Mouse (Mus musculus) midbrain, embryonic 14.5 days (tissue): ENCODE measurements around the gene Vldlr. TPM values are rescaled to one million over a fixed set of nuclear protein-coding genes. Genes with fewer than 3 reads are reported as not detected.
A peak's percentile ranks its signal among the peaks of the same experiment; 100 is the strongest.

Experiments
- ATAC-seq: fragments of 200-750 bp; cut with Nextera tagmentation; 2 replicates; pipeline ENCODE4 v1.8.0; 2017; ENCODE audit warnings: moderate number of reproducible peaks, moderate library complexity; ENCODE audit not compliant: low FRiP score, low TSS enrichment
- DNase-seq: peaks from one replicate; pipeline ENCODE4 v3.0.0-alpha.2; 2015
- H3K27ac ChIP-seq: fragments of 300-500 bp; sonication (generic); replicated peaks from 2 replicates; pipeline ENCODE4 v1.5.1; 2014; ENCODE audit warnings: mild to moderate bottlenecking, low read depth, low read length, moderate library complexity
- H3K27me3 ChIP-seq: fragments of 300-500 bp; sonication (generic); 2 replicates; pipeline ENCODE4 v1.6.1; 2014; ENCODE audit warnings: low read length, control low read depth, mixed read lengths; ENCODE audit not compliant: control insufficient read depth, insufficient read depth
- H3K36me3 ChIP-seq: fragments of 300-500 bp; sonication (generic); 2 replicates; pipeline ENCODE4 v1.6.1; 2014; ENCODE audit warnings: low read length, control low read depth; ENCODE audit not compliant: control insufficient read depth, insufficient read depth
- H3K4me1 ChIP-seq: fragments of 300-500 bp; sonication (generic); 2 replicates; pipeline ENCODE4 v1.6.1; 2014; ENCODE audit warnings: mild to moderate bottlenecking, antibody characterized with exemption, low read length, control low read depth; ENCODE audit not compliant: control insufficient read depth, insufficient read depth
- H3K4me2 ChIP-seq: fragments of 300-500 bp; sonication (generic); 2 replicates; pipeline ENCODE4 v1.6.1; 2014; ENCODE audit warnings: mild to moderate bottlenecking, low read length, moderate library complexity
- H3K4me3 ChIP-seq: fragments of 300-500 bp; sonication (generic); replicated peaks from 2 replicates; pipeline ENCODE4 v1.5.1; 2014; ENCODE audit warnings: low read depth, low read length
- H3K9ac ChIP-seq: fragments of 300-500 bp; sonication (generic); replicated peaks from 2 replicates; pipeline ENCODE4 v1.6.1; 2014; ENCODE audit warnings: mild to moderate bottlenecking, low read length, moderate library complexity
- H3K9me3 ChIP-seq: fragments of 300-500 bp; sonication (generic); 2 replicates; pipeline ENCODE4 v1.6.1; 2016; ENCODE audit warnings: low read length, control low read depth, mixed read lengths; ENCODE audit not compliant: control insufficient read depth
- WGBS: fragments of 180-500 bp; shearing (Covaris S2); extraction: QIAGEN DNeasy Blood & Tissue Kit; methylation state at CpG from one replicate; pipeline ENCODE4 v1.1.7; 2014; 5-methylcytosine and 5-hydroxymethylcytosine counted together
- polyA plus RNA-seq: library from polyadenylated mRNA; unstranded; fragments of >200 nt; fragmentation: Nextera tagmentation; extraction: Ambion mirVana; gene quantifications from 2 replicates; pipeline ENCODE4 v1.2.1, GENCODE M21; 2014

Gene Vldlr
- 43.7 and 44.6 TPM in 2 replicates for polyA plus RNA-seq

DNA sequence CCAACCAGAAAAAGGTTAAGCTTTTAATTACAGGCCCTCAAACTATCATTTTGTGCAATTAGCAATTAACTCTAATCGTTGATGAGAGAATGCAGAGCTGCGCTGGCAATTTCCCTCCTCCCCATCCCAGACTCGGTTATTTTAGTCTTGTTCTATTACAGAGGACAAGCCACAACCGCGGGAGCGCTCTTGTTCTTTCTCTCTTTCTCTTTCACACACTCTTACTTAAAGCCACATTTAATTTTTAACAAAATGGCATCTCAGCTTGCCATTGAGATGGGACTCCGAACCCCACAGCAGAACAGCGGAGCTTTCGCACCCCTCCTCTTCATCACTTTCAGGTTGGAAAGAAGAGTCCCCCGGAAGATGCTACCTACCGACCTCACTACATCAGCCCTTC is at the start of gene Vldlr:
Gene Vldlr (plus strand): TSS at position 167 of the 400 bp plus-strand sequence.
- ATAC-seq = no peak
- 3% methylated on average over 11 of the region's 11 CpGs for WGBS
- Histone ChIP-seq H3K9me3 (no peaks in the 10 kb centered on the region), H3K27ac (peak within 1 kb of the TSS; percentile 96), H3K36me3 (no peaks in the 10 kb centered on the region), H3K4me3 (peak within 1 kb of the TSS; percentile 72), H3K9ac (peak within 1 kb of the TSS; percentile 89), H3K4me1 (peaks cover 18% of the 10 kb centered on the region; the same call in 1 of the 2 replicates), H3K27me3 (no peaks in the 10 kb centered on the region), H3K4me2 (peak within 1 kb of the TSS; percentile 98)
- DNase-seq = peak; percentile 69

DNA sequence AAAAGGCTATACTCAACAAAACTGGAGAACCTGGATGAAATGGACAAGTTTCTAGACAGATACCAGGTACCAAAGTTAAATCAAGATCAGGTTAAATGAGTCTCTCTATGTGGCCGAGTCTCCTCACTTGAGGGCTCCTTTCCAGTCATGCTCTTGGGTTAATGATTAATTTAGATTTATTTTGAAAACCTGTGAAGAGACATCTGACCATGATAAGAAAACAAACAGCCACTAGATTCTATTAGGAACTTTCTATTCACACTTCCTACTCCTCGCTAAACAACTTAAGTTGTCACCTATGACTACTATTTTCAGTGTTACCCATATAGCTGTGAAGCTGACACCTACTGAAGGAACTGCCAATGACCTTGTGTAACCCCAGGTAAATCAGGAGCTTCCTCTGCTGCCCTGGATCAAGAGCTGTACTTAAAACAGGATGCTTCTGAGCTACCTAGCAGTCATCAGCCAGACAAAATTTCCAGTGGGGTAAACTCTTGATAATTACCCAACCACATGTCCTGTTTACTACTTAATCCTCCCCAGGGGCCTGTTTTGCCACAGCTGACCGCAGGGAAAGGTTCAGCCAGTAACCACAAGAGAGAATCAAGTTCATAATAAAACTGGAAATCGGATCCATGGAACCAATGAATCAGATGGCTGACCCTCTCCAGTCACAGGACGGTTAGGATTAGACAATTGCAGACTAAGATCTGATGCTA is 48.5 kb upstream of the Vldlr start:
- DNase-seq (no peak), ATAC-seq (no peak)
- Histone ChIP-seq H3K9me3 (no peaks in the 10 kb centered on the region), H3K36me3 (no peaks in the 10 kb centered on the region), H3K27ac (no peak overlapping the region), H3K4me3 (no peak overlapping the region), H3K4me2 (no peak overlapping the region), H3K4me1 (no peaks in the 10 kb centered on the region), H3K27me3 (no peaks in the 10 kb centered on the region), H3K9ac (no peak overlapping the region)
- WGBS = 85% methylated on average over 5 of the region's 5 CpGs

DNA sequence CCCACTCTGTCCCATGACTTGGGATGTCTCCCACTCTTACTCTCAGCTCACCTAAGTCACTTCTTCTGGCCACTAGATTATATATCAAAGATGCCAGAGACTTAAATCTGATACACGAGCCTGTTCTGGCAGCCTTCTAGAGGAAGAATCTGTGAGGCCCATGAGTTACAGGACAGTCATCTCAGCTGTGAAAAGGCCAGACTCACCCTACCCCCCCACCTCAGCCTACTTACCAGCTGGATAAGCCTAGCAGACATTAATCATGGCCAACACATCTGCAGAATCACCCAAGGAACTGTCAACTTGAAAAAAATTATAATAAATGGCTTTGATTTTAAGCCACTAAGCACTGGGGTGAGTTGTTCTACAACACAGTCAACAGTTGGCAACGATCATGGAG is 42.4 kb upstream of the Vldlr start:
- Histone ChIP-seq H3K4me2 (no peak overlapping the region), H3K27me3 (no peaks in the 10 kb centered on the region), H3K9ac (no peak overlapping the region), H3K36me3 (no peaks in the 10 kb centered on the region), H3K27ac (no peak overlapping the region), H3K4me3 (no peak overlapping the region), H3K9me3 (no peaks in the 10 kb centered on the region), H3K4me1 (no peaks in the 10 kb centered on the region)
- DNase-seq (no peak), ATAC-seq (no peak)
- 92% methylated on average over 2 of the region's 2 CpGs for WGBS

DNA sequence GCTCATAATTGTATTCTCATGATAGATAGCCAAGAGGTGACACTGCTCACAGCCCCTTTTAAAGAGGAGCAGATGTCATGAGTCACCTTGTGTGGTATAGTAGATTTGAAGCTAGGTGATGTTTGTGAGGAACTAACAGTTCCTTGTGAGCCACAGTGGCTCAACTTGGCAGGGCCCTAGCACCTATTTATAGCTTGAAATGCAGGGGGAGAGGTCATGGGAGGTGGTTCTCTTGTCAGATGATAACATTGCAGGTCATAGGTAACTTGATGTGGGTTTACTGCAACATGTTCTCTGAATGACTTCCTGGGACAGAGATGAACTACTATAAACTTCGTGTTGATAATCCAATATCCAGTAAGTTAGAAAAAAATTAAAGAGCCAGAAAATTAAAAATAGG is 40.7 kb upstream of the Vldlr start:
- DNase-seq (no peak), ATAC-seq (no peak)
- Histone ChIP-seq H3K4me3 (no peak overlapping the region), H3K4me2 (no peak overlapping the region), H3K27ac (no peak overlapping the region), H3K9me3 (no peaks in the 10 kb centered on the region), H3K4me1 (no peaks in the 10 kb centered on the region), H3K36me3 (no peaks in the 10 kb centered on the region), H3K27me3 (no peaks in the 10 kb centered on the region), H3K9ac (no peak overlapping the region)
- WGBS = 93% methylated on average over 1 of the region's 1 CpGs

DNA sequence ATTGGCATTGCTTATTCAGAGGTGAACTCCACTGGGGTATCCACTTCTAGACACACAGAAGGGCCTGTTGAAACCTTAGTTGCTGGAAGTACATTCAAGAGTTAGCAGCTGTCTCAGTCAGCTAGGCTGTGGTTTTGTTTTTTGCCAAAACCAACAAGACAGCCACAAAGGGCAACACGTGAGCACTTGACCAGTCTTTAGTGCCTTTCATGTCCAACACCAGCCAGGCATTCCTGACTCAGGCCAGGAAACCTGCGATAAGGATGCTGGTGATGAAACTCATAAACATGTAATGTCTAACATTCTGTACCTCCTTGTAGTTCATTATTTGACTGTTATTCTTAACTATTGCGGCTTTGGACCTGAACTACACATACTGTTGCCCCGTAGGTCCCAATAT is 39.7 kb upstream of the Vldlr start:
- no peak overlapping the region for H3K9ac ChIP-seq
- H3K27ac ChIP-seq = no peak overlapping the region
- no peaks in the 10 kb centered on the region for H3K4me1 ChIP-seq
- ATAC-seq = no peak
- H3K27me3 ChIP-seq = no peaks in the 10 kb centered on the region
- H3K4me2 ChIP-seq = no peak overlapping the region
- H3K4me3 ChIP-seq = no peak overlapping the region
- WGBS = 89% methylated on average over 4 of the region's 4 CpGs
- no peak for DNase-seq
- no peaks in the 10 kb centered on the region for H3K9me3 ChIP-seq
- H3K36me3 ChIP-seq = no peaks in the 10 kb centered on the region

DNA sequence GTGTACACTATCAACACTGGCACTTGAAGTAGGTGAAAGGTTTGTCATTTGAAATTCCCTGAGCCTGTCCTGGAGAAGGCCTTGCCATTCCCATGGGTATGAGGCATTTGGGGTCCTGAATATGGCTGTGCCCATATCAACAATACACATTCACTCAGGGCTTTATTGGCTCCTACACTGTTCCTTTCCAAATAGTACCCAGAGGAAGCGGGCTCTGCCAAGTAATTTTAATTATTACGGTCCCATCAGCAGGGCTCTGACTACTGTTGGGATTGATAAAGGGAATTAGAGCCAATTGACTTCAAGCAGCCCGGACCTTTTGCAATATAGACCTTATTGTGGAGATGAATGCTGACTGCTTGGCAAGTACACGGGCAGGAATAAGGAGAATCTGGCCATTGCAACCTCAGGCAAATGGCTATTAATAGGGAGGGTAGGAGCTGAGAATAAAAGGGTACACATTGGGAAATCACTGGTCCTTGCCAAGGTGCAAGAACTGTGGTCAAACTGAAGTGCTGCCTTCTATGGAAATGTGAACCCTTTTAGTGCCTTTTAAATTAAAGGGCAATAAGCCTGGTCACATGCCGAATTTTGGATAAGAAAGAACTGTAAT is 38.0 kb upstream of the Vldlr start:
- no peak overlapping the region for H3K9ac ChIP-seq
- H3K9me3 ChIP-seq = no peaks in the 10 kb centered on the region
- DNase-seq = peak; percentile 20
- H3K27me3 ChIP-seq = no peaks in the 10 kb centered on the region
- no peak for ATAC-seq
- H3K4me1 ChIP-seq = no peaks in the 10 kb centered on the region
- H3K4me3 ChIP-seq = no peak overlapping the region
- no peak overlapping the region for H3K27ac ChIP-seq
- H3K36me3 ChIP-seq = no peaks in the 10 kb centered on the region
- no peak overlapping the region for H3K4me2 ChIP-seq
- WGBS = 78% methylated on average over 5 of the region's 5 CpGs

DNA sequence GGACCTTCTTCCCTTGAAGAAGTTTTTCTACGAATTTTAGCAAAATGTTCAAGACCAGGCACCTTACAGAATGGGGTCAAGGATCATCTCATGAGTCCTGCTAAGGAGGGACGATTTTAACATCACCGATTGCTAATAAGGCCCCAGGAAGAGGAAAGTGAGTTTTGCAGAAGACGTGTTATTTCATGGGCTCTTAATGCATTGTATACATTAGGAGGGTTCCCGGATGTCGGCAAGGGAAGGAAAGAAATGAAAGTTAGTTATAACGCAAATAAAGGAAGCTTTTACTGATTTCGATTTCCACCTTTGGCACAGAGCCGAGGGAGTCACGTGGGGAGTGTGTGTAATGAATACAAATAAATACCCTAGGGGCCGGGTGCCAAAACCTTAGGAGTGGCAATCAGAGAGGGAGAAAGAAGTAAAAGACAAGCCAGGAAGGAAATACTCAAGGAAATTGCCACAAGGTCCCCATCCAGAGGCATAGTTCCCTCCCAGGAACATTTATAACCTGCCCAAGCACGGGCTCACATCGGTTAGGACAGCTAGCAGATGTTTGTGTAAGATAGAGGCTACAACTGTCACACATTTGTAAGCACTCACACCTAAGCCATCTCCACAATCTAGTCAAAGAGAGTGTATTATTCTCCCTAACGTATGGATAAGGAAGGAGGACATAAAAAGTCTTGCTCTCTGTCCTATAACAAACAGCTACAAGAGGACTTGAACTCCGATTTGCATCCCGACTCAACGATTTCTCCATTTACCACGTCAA is 35.7 kb upstream of the Vldlr start:
- Histone ChIP-seq H3K36me3 (no peaks in the 10 kb centered on the region), H3K4me3 (no peak overlapping the region), H3K9me3 (no peaks in the 10 kb centered on the region), H3K4me2 (no peak overlapping the region), H3K4me1 (no peaks in the 10 kb centered on the region), H3K27ac (no peak overlapping the region), H3K27me3 (no peaks in the 10 kb centered on the region), H3K9ac (no peak overlapping the region)
- ATAC-seq (no peak), DNase-seq (peak; percentile 72)
- WGBS = 82% methylated on average over 18 of the region's 18 CpGs

DNA sequence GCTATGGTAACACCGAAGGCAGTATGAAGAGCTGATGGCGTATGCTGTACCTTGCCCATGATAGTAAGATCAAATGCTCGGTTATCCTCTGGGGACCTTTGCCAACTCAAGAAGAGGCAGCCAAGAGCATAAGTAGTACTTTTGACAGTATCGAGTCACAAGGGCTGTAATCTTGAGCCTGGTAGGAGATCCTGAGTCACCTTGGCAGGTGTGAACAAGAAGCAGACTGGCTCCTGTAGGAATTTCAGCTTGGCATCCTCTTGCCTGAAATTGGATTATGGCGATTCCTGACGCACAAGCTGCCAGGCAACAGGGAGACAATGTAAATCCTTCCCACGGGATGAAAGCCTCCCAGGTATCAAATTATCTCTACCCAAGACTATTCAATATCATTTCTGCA is 32.8 kb upstream of the Vldlr start:
- Histone ChIP-seq H3K27ac (no peak overlapping the region), H3K27me3 (no peaks in the 10 kb centered on the region), H3K4me3 (no peak overlapping the region), H3K9me3 (no peaks in the 10 kb centered on the region), H3K4me2 (no peak overlapping the region), H3K9ac (no peak overlapping the region), H3K4me1 (no peaks in the 10 kb centered on the region), H3K36me3 (no peaks in the 10 kb centered on the region)
- WGBS = 83% methylated on average over 7 of the region's 7 CpGs
- DNase-seq = no peak
- ATAC-seq = no peak
